In the genomic region with DNA sequence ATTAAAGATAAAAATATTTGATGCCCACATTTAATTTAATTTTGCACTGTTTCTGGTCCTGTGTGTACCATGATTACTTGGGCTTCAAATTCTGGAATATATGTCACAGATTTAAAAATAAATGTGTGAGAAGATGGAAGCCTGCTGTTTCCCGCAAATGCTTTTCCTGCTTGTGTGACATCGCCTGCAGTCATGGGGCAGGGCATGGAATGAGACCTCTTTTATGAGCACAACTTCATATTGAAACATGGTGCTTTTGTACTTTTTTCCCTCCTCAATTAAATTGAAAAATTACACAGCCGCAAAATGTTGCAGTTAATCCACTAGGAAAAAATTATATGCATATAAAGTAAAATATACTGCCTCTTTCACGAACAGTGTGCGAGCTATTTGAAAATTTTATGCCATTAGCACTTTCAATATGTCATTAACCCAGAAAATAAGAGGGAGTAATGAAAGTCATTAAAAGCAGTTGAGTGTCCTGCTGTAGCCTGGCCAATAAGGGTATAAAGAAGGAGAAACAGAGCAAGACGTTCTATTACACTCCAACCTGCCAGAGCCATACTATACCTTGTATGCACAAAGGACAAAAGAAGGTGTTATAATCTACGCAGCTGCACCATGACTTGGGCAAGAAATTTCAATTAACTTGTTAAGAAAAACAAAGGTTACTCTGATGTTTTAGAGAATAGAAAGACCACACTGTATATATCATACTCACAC, we compare ENCODE assay signal across 15 mouse cellular contexts.
"Had no signal": no experiment of that assay in that cellular context is flagged by ENCODE, and none has a peak within 500 bp of the region (broad histone marks: within the 10 kb centered on the region; RNA-seq: fewer than 3 reads in every experiment).

No protein-coding gene starts in this region.

- H3K9me3 ChIP-seq: limb, embryonic 15.5 days had no signal

- DNase-seq: kidney, adult 9 months; layer of hippocampus, adult 9-11 months; liver, postnatal 0 days; lung, postnatal 14 days; lung, postnatal 4 days; midbrain, embryonic 14.5 days; thymus, adult 18-20 months; thymus, postnatal 36 days had no signal

- H3K4me3 ChIP-seq: layer of hippocampus, adult 2 months; limb, embryonic 15.5 days had no signal

- ATAC-seq: inflammation-experienced regulatory T-cells, adult 6 months; intestine, embryonic 16.5 days; liver, postnatal 0 days had no signal

- H3K36me3 ChIP-seq: limb, embryonic 15.5 days had no signal

- H3K4me1 ChIP-seq: limb, embryonic 15.5 days had no signal

- H3K9ac ChIP-seq: limb, embryonic 15.5 days; liver, embryonic 14.5 days; liver, postnatal 0 days had no signal

- H3K27ac ChIP-seq: layer of hippocampus, adult 2 months; limb, embryonic 15.5 days; liver, embryonic 14.5 days had no signal

- H3K4me2 ChIP-seq: limb, embryonic 15.5 days; liver, embryonic 11.5 days; midbrain, embryonic 11.5 days had no signal

- H3K27me3 ChIP-seq: limb, embryonic 15.5 days had no signal
